Mouse (Mus musculus): ENCODE measurements around the gene Angptl6.

DNA sequence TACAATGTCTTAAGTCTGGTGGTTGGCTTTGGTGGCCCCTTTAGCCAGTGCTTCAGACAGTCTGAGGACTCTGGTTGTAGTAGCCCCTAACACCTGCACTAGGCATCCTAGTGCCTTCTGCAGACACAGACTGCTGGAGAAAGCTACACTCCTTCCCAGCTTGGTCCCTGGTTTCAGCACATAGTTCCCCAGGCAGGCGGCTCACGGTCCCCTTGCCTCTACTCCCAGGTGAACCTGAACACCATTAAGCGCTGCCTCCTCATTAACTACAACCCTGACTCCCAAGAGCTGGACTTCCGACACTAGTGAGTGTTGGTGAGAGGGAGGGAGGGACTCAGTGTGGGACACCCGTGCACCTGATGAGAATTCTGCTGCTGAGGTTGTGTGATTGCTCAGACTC lies 10.9 kb upstream of the Angptl6 start:
- TF ChIP-seq CTCF (IDR thresholded peaks at IDR 0.05; ENCODE audit: extremely low read depth, insufficient read depth, low read length) = no peak
- TF ChIP-seq POLR2A (IDR thresholded peaks at IDR 0.05; ENCODE audit: extremely low read depth, insufficient read depth, low read length) = no peak
